Mouse (Mus musculus) neural tube, embryonic 12.5 days (tissue): Measurements from ENCODE around the gene Cyp1b1. TPM values are rescaled to one million over a fixed set of nuclear protein-coding genes. Genes with fewer than 3 reads are reported as not detected.
A peak's percentile ranks its signal among the peaks of the same experiment; 100 is the strongest.

Source experiments
- ATAC-seq: fragments of 200-750 bp; cut with Nextera tagmentation; 2 replicates; pipeline ENCODE4 v1.8.0; 2017; ENCODE audit warnings: low read depth, mild to moderate bottlenecking, moderate TSS enrichment, moderate library complexity; ENCODE audit not compliant: low FRiP score
- H3K27ac ChIP-seq: fragments of 300-500 bp; sonication (generic); 2 replicates; pipeline ENCODE4 v1.5.1; 2016
- H3K27me3 ChIP-seq: fragments of 300-500 bp; sonication (generic); replicated peaks from 2 replicates; pipeline ENCODE4 v1.6.1; 2016; ENCODE audit warnings: mild to moderate bottlenecking
- H3K36me3 ChIP-seq: fragments of 300-500 bp; sonication (generic); 2 replicates; pipeline ENCODE4 v1.6.1; 2016; ENCODE audit warnings: mild to moderate bottlenecking
- H3K4me1 ChIP-seq: fragments of 300-500 bp; sonication (generic); 2 replicates; pipeline ENCODE4 v1.6.1; 2016
- H3K4me2 ChIP-seq: fragments of 300-500 bp; sonication (generic); replicated peaks from 2 replicates; pipeline ENCODE4 v1.6.1; 2016; ENCODE audit warnings: mild to moderate bottlenecking
- H3K4me3 ChIP-seq: fragments of 300-500 bp; sonication (generic); 2 replicates; pipeline ENCODE4 v1.5.1; 2016
- H3K9ac ChIP-seq: fragments of 300-500 bp; sonication (generic); 2 replicates; pipeline ENCODE4 v1.6.1; 2016; ENCODE audit warnings: mild to moderate bottlenecking
- H3K9me3 ChIP-seq: fragments of 300-500 bp; sonication (generic); 2 replicates; pipeline ENCODE4 v1.6.1; 2016; ENCODE audit warnings: mild to moderate bottlenecking
- WGBS: fragments of 180-500 bp; shearing (Covaris S2); methylation state at CpG from one replicate; pipeline ENCODE4 v1.1.7; 2016; 5-methylcytosine and 5-hydroxymethylcytosine counted together
- polyA plus RNA-seq: library from polyadenylated mRNA; unstranded; fragments of >200 nt; fragmentation: Nextera tagmentation; extraction: Ambion mirVana; gene quantifications from 2 replicates; pipeline ENCODE4 v1.2.1, GENCODE M21; 2016

Cyp1b1 gene
- polyA plus RNA-seq, 1 experiment from 2014 or later, result 10.0 TPM

- H3K36me3 ChIP-seq, result no peaks in the 10 kb centered on the region
- no peak overlapping the region for H3K4me3 ChIP-seq
- peaks cover 26% of the 10 kb centered on the region for H3K4me1 ChIP-seq
- no peak overlapping the region for H3K27ac ChIP-seq
- no peaks in the 10 kb centered on the region for H3K9me3 ChIP-seq
- no peak overlapping the region for H3K9ac ChIP-seq
- peaks cover 56% of the 10 kb centered on the region for H3K27me3 ChIP-seq
- no peak for ATAC-seq
- H3K4me2 ChIP-seq, result no peak overlapping the region
- 4% methylated on average over 9 of the region's 9 CpGs for WGBS
These were observed 2.3 kb downstream of the Cyp1b1 start for GRCm38 (mm10) chr17:79712536-79712935.

- Histone ChIP-seq H3K27me3 (peaks cover 55% of the 10 kb centered on the region), H3K4me3 (no peak overlapping the region), H3K9me3 (no peaks in the 10 kb centered on the region), H3K9ac (no peak overlapping the region), H3K27ac (no peak overlapping the region), H3K4me2 (no peak overlapping the region), H3K4me1 (peaks cover 26% of the 10 kb centered on the region), H3K36me3 (no peaks in the 10 kb centered on the region)
- ATAC-seq, result no peak
- WGBS, result 7% methylated on average over 6 of the region's 6 CpGs
These were observed 2.9 kb downstream of the Cyp1b1 start for GRCm38 (mm10) chr17:79711944-79712343.

GRCm38 (mm10) chr17:79710246-79710842 is 4.5 kb downstream of the Cyp1b1 start:
- no peak overlapping the region for H3K9ac ChIP-seq
- H3K4me1 ChIP-seq, result peaks cover 24% of the 10 kb centered on the region
- peak overlapping the region; percentile 6; the same call in 1 of the 2 replicates for H3K4me2 ChIP-seq
- no peaks in the 10 kb centered on the region for H3K9me3 ChIP-seq
- H3K4me3 ChIP-seq, result no peak overlapping the region
- H3K27ac ChIP-seq, result no peak overlapping the region
- H3K27me3 ChIP-seq, result peaks cover 51% of the 10 kb centered on the region
- H3K36me3 ChIP-seq, result no peaks in the 10 kb centered on the region
- WGBS, result 7% methylated on average over 15 of the region's 15 CpGs
- no peak for ATAC-seq

GRCm38 (mm10) chr17:79709718-79710117 is 5.1 kb downstream of the Cyp1b1 start:
- no peak overlapping the region for H3K27ac ChIP-seq
- peaks cover 18% of the 10 kb centered on the region for H3K4me1 ChIP-seq
- no peaks in the 10 kb centered on the region for H3K36me3 ChIP-seq
- H3K4me2 ChIP-seq, result peak overlapping the region; percentile 6; the same call in 1 of the 2 replicates
- H3K9ac ChIP-seq, result no peak overlapping the region
- no peak for ATAC-seq
- no peak overlapping the region for H3K4me3 ChIP-seq
- H3K9me3 ChIP-seq, result no peaks in the 10 kb centered on the region
- WGBS, result 31% methylated on average over 1 of the region's 1 CpGs
- peaks cover 45% of the 10 kb centered on the region for H3K27me3 ChIP-seq

- H3K9ac ChIP-seq, result no peak overlapping the region
- H3K27ac ChIP-seq, result no peak overlapping the region
- no peak overlapping the region for H3K4me2 ChIP-seq
- peaks cover 29% of the 10 kb centered on the region for H3K27me3 ChIP-seq
- 7% methylated on average over 7 of the region's 7 CpGs for WGBS
- H3K4me1 ChIP-seq, result peaks cover 2% of the 10 kb centered on the region
- ATAC-seq, result no peak
- no peaks in the 10 kb centered on the region for H3K9me3 ChIP-seq
- no peak overlapping the region for H3K4me3 ChIP-seq
- H3K36me3 ChIP-seq, result no peaks in the 10 kb centered on the region
These were observed 6.7 kb downstream of the Cyp1b1 start for GRCm38 (mm10) chr17:79708168-79708567.

- H3K4me2 ChIP-seq, result no peak overlapping the region
- no peak for ATAC-seq
- peaks cover 15% of the 10 kb centered on the region for H3K27me3 ChIP-seq
- H3K4me3 ChIP-seq, result no peak overlapping the region
- 79% methylated on average over 9 of the region's 9 CpGs for WGBS
- H3K27ac ChIP-seq, result no peak overlapping the region
- H3K9ac ChIP-seq, result no peak overlapping the region
- H3K36me3 ChIP-seq, result no peaks in the 10 kb centered on the region
- no peaks in the 10 kb centered on the region for H3K9me3 ChIP-seq
- no peaks in the 10 kb centered on the region; the same call in 1 of the 2 replicates for H3K4me1 ChIP-seq
These were observed 9.0 kb downstream of the Cyp1b1 start for GRCm38 (mm10) chr17:79705671-79706455.

GRCm38 (mm10) chr17:79700871-79701270 is 14.0 kb downstream of the Cyp1b1 start:
- Histone ChIP-seq H3K36me3 (no peaks in the 10 kb centered on the region), H3K9me3 (no peaks in the 10 kb centered on the region), H3K4me2 (no peak overlapping the region), H3K9ac (no peak overlapping the region), H3K4me3 (no peak overlapping the region), H3K27ac (no peak overlapping the region), H3K4me1 (no peaks in the 10 kb centered on the region; the same call in 1 of the 2 replicates), H3K27me3 (no peaks in the 10 kb centered on the region)
- no peak for ATAC-seq
- WGBS, result 84% methylated on average over 5 of the region's 5 CpGs

GRCm38 (mm10) chr17:79699197-79699596 is 15.7 kb downstream of the Cyp1b1 start:
- no peak overlapping the region for H3K9ac ChIP-seq
- H3K9me3 ChIP-seq, result no peaks in the 10 kb centered on the region
- no peaks in the 10 kb centered on the region for H3K36me3 ChIP-seq
- no peaks in the 10 kb centered on the region; the same call in 1 of the 2 replicates for H3K4me1 ChIP-seq
- ATAC-seq, result no peak
- H3K27me3 ChIP-seq, result no peaks in the 10 kb centered on the region
- H3K27ac ChIP-seq, result no peak overlapping the region
- WGBS, result 32% methylated on average over 1 of the region's 1 CpGs
- H3K4me2 ChIP-seq, result no peak overlapping the region
- H3K4me3 ChIP-seq, result no peak overlapping the region

- 96% methylated on average over 6 of the region's 6 CpGs for WGBS
- ATAC-seq, result no peak
- no peaks in the 10 kb centered on the region for H3K4me1 ChIP-seq
- no peaks in the 10 kb centered on the region for H3K27me3 ChIP-seq
- H3K36me3 ChIP-seq, result no peaks in the 10 kb centered on the region
- no peak overlapping the region for H3K9ac ChIP-seq
- no peak overlapping the region for H3K4me2 ChIP-seq
- no peaks in the 10 kb centered on the region for H3K9me3 ChIP-seq
- H3K4me3 ChIP-seq, result no peak overlapping the region
- no peak overlapping the region for H3K27ac ChIP-seq
These were observed 19.3 kb downstream of the Cyp1b1 start for GRCm38 (mm10) chr17:79695541-79695940.

GRCm38 (mm10) chr17:79695106-79695505 is 19.8 kb downstream of the Cyp1b1 start:
- Histone ChIP-seq H3K4me2 (no peak overlapping the region), H3K9ac (no peak overlapping the region), H3K27ac (no peak overlapping the region), H3K36me3 (no peaks in the 10 kb centered on the region), H3K9me3 (no peaks in the 10 kb centered on the region), H3K4me3 (no peak overlapping the region), H3K4me1 (no peaks in the 10 kb centered on the region), H3K27me3 (no peaks in the 10 kb centered on the region)
- WGBS, result 85% methylated on average over 4 of the region's 4 CpGs
- ATAC-seq, result no peak

GRCm38 (mm10) chr17:79670837-79671236 is 44.0 kb downstream of the Cyp1b1 start:
- 85% methylated on average over 2 of the region's 2 CpGs for WGBS
- H3K4me3 ChIP-seq, result no peak overlapping the region

GRCm38 (mm10) chr17:79664106-79664417 is 50.8 kb downstream of the Cyp1b1 start:
- ATAC-seq, result no peak
- Histone ChIP-seq H3K4me2 (no peak overlapping the region), H3K27ac (no peak overlapping the region), H3K27me3 (no peaks in the 10 kb centered on the region), H3K4me1 (no peaks in the 10 kb centered on the region), H3K4me3 (no peak overlapping the region), H3K36me3 (no peaks in the 10 kb centered on the region), H3K9ac (no peak overlapping the region), H3K9me3 (no peaks in the 10 kb centered on the region)
- WGBS, result 95% methylated on average over 2 of the region's 2 CpGs

More at GRCm38 (mm10) chr17:79670837-79671236, 44.0 kb downstream of the Cyp1b1 start:
- no peak overlapping the region for H3K4me2 ChIP-seq
- H3K9me3 ChIP-seq, result no peaks in the 10 kb centered on the region
- no peaks in the 10 kb centered on the region for H3K27me3 ChIP-seq
- H3K27ac ChIP-seq, result no peak overlapping the region
- no peak for ATAC-seq
- no peak overlapping the region for H3K9ac ChIP-seq
- H3K4me1 ChIP-seq, result no peaks in the 10 kb centered on the region
- no peaks in the 10 kb centered on the region for H3K36me3 ChIP-seq
